Mouse (Mus musculus) MEL (cell line): ENCODE data around the gene Disp3. TPM values are rescaled to one million over a fixed set of nuclear protein-coding genes. Genes with fewer than 3 reads are reported as not detected.

Experiments
- DNase-seq: peaks from one replicate; pipeline ENCODE4 v3.0.0; 2011; ENCODE audit warnings: low read depth, low spot score
- H3K27ac ChIP-seq: 2 replicates; pipeline ENCODE4 v1.5.1; 2012; ENCODE audit warnings: low read depth, mild to moderate bottlenecking, control low read depth, low read length, moderate library complexity; ENCODE audit not compliant: control insufficient read depth
- H3K27me3 ChIP-seq, 2 experiments: fragments of 150-350 bp in 1 of 2; sonication (generic) in 1 of 2; 2 replicates each; pipeline ENCODE4 v1.6.1; 2012; ENCODE audit warnings: low read length in 2 of 2, mild to moderate bottlenecking in 2 of 2, improper control_type of control experiment in 1 of 2, moderate library complexity in 1 of 2; ENCODE audit not compliant: insufficient read depth in 2 of 2, control insufficient read depth in 1 of 2
- H3K36me3 ChIP-seq, 2 experiments: 2 replicates each; pipeline ENCODE4 v1.6.1; 2012 to 2014; ENCODE audit warnings: low read length in 2 of 2, improper control_type of control experiment in 1 of 2, inconsistent platforms in 1 of 2, mild to moderate bottlenecking in 1 of 2; ENCODE audit not compliant: insufficient read depth in 2 of 2, control insufficient read depth in 1 of 2
- H3K4me1 ChIP-seq, 2 experiments: fragments of 150-350 bp in 1 of 2; sonication (generic) in 1 of 2; 2 replicates each; pipeline ENCODE4 v1.6.1; 2012; ENCODE audit warnings: low read length in 2 of 2, improper control_type of control experiment in 1 of 2, mild to moderate bottlenecking in 1 of 2; ENCODE audit not compliant: insufficient read depth in 2 of 2, control insufficient read depth in 1 of 2
- H3K4me3 ChIP-seq, 2 experiments: fragments of 150-350 bp in 1 of 2; sonication (generic) in 1 of 2; 2 replicates each; pipeline ENCODE4 v1.5.1; 2012; ENCODE audit warnings: low read depth in 2 of 2, low read length in 2 of 2, mild to moderate bottlenecking in 2 of 2, moderate library complexity in 2 of 2, control low read depth in 1 of 2, improper control_type of control experiment in 1 of 2; ENCODE audit not compliant: control insufficient read depth in 1 of 2, insufficient read depth in 1 of 2
- H3K79me2 ChIP-seq: 2 replicates; pipeline ENCODE4 v1.6.1; 2012; ENCODE audit warnings: mild to moderate bottlenecking, low read length, moderate library complexity; ENCODE audit not compliant: control insufficient read depth, poor library complexity, insufficient read depth
- H3K9ac ChIP-seq: 2 replicates; pipeline ENCODE4 v1.6.1; 2012; ENCODE audit warnings: low read depth, mild to moderate bottlenecking, control low read depth, low read length, moderate library complexity; ENCODE audit not compliant: control insufficient read depth, poor library complexity, severe bottlenecking
- H3K9me3 ChIP-seq: fragments of 150-350 bp; sonication (generic); replicated peaks from 2 replicates; pipeline ENCODE4 v1.6.1; 2012; ENCODE audit warnings: mild to moderate bottlenecking, low read length, improper control_type of control experiment, moderate library complexity; ENCODE audit not compliant: insufficient read depth
- BHLHE40 ChIP-seq: IDR thresholded peaks from 2 replicates; pipeline ENCODE4 v1.6.1; 2012; ENCODE audit warnings: low read depth, mild to moderate bottlenecking, inconsistent platforms, low read length, improper control_type of control experiment, borderline replicate concordance
- CHD2 ChIP-seq: IDR thresholded peaks from 2 replicates; pipeline ENCODE4 v1.6.1; 2011; ENCODE audit warnings: low read length, improper control_type of control experiment
- E2F4 ChIP-seq: IDR thresholded peaks from 2 replicates; pipeline ENCODE4 v1.6.1; 2011; ENCODE audit warnings: low read depth, low read length, improper control_type of control experiment, borderline replicate concordance
- ELF1 ChIP-seq: IDR thresholded peaks from 2 replicates; pipeline ENCODE4 v1.6.1; 2014; ENCODE audit warnings: low read depth, mild to moderate bottlenecking, inconsistent platforms, low read length, improper control_type of control experiment, moderate library complexity
- ETS1 ChIP-seq: IDR thresholded peaks from 2 replicates; pipeline ENCODE4 v1.6.1; 2012; ENCODE audit warnings: low read depth, mild to moderate bottlenecking, inconsistent platforms, low read length, improper control_type of control experiment, moderate library complexity
- HCFC1 ChIP-seq: IDR thresholded peaks from 2 replicates; pipeline ENCODE4 v1.6.1; 2012; ENCODE audit warnings: low read depth, mild to moderate bottlenecking, inconsistent platforms, low read length, improper control_type of control experiment, moderate library complexity
- KAT2A ChIP-seq: conservative IDR thresholded peaks from 2 replicates; pipeline ENCODE4 v1.6.1; 2012; ENCODE audit warnings: low read depth, low read length, improper control_type of control experiment, inconsistent platforms
- MAFK ChIP-seq: IDR thresholded peaks from 2 replicates; pipeline ENCODE4 v1.6.1; 2011; ENCODE audit warnings: low read depth, mild to moderate bottlenecking, low read length, improper control_type of control experiment, borderline replicate concordance
- MAX ChIP-seq: IDR thresholded peaks from 2 replicates; pipeline ENCODE4 v1.6.1; 2011; ENCODE audit warnings: low read length, improper control_type of control experiment
- MAZ ChIP-seq: IDR thresholded peaks from 2 replicates; pipeline ENCODE4 v1.6.1; 2012; ENCODE audit warnings: low read depth, mild to moderate bottlenecking, inconsistent platforms, low read length, improper control_type of control experiment
- MXI1 ChIP-seq: IDR thresholded peaks from 2 replicates; pipeline ENCODE4 v1.6.1; 2011; ENCODE audit warnings: mild to moderate bottlenecking, low read depth, low read length, improper control_type of control experiment
- MYC ChIP-seq: IDR thresholded peaks from 2 replicates; pipeline ENCODE4 v1.6.1; 2011; ENCODE audit warnings: low read depth, mild to moderate bottlenecking, low read length, improper control_type of control experiment, moderate library complexity
- NELFE ChIP-seq: IDR thresholded peaks from 2 replicates; pipeline ENCODE4 v1.6.1; 2011; ENCODE audit warnings: low read depth, low read length, improper control_type of control experiment
- POLR2A ChIP-seq, 2 experiments: IDR thresholded peaks; 2 replicates each; pipeline ENCODE4 v1.6.1; 2011 to 2012; ENCODE audit warnings: low read length in 2 of 2, mild to moderate bottlenecking in 2 of 2, control low read depth in 1 of 2, improper control_type of control experiment in 1 of 2, low read depth in 1 of 2, moderate library complexity in 1 of 2; ENCODE audit not compliant: control insufficient read depth in 1 of 2, insufficient read depth in 1 of 2, poor library complexity in 1 of 2
- POLR2AphosphoS2 ChIP-seq: IDR thresholded peaks from 2 replicates; pipeline ENCODE4 v1.6.1; 2011; ENCODE audit warnings: low read length, improper control_type of control experiment
- RCOR1 ChIP-seq: IDR thresholded peaks from 2 replicates; pipeline ENCODE4 v1.6.1; 2012; ENCODE audit warnings: low read depth, mild to moderate bottlenecking, inconsistent platforms, low read length, improper control_type of control experiment
- TAL1 ChIP-seq: IDR thresholded peaks from 2 replicates; pipeline ENCODE4 v1.6.1; 2012; ENCODE audit warnings: mild to moderate bottlenecking, inconsistent platforms, low read length, moderate library complexity, mixed read lengths
- TBP ChIP-seq: IDR thresholded peaks from 2 replicates; pipeline ENCODE4 v1.8.0; 2011; ENCODE audit warnings: low read depth, low read length, improper control_type of control experiment
- TCF12 ChIP-seq: IDR thresholded peaks from 2 replicates; pipeline ENCODE4 v1.6.1; 2014; ENCODE audit warnings: low read depth, mild to moderate bottlenecking, inconsistent platforms, low read length, improper control_type of control experiment, moderate library complexity
- UBTF ChIP-seq: IDR thresholded peaks from 2 replicates; pipeline ENCODE4 v1.6.1; 2012; ENCODE audit warnings: low read depth, mild to moderate bottlenecking, inconsistent platforms, low read length, improper control_type of control experiment, moderate library complexity, borderline replicate concordance; ENCODE audit not compliant: insufficient read depth
- USF2 ChIP-seq, 2 experiments: IDR thresholded peaks; 2 replicates each; pipeline ENCODE4 v1.6.1; 2011 to 2012; ENCODE audit warnings: improper control_type of control experiment in 2 of 2, low read length in 2 of 2, borderline replicate concordance in 1 of 2, inconsistent platforms in 1 of 2, low read depth in 1 of 2, mild to moderate bottlenecking in 1 of 2; ENCODE audit not compliant: insufficient read depth in 1 of 2
- ZC3H11A ChIP-seq: IDR thresholded peaks from 2 replicates; pipeline ENCODE4 v1.6.1; 2012; ENCODE audit warnings: low read depth, mild to moderate bottlenecking, inconsistent platforms, low read length, improper control_type of control experiment
- ZMIZ1 ChIP-seq: IDR thresholded peaks from 2 replicates; pipeline ENCODE4 v1.6.1; 2012; ENCODE audit warnings: low read depth, mild to moderate bottlenecking, inconsistent platforms, low read length, improper control_type of control experiment, moderate library complexity
- ZNF384 ChIP-seq: IDR thresholded peaks from 2 replicates; pipeline ENCODE4 v1.6.1; 2012; ENCODE audit warnings: low read depth, mild to moderate bottlenecking, inconsistent platforms, low read length, improper control_type of control experiment
- polyA plus RNA-seq, 2 experiments: library from polyadenylated mRNA; stranded (reverse) in 1 of 2; unstranded in 1 of 2; fragments of >175 nt in 1 of 2; fragments of >200 nt in 1 of 2; gene quantifications; 2 replicates each; pipeline versions ENCODE4 v1.2.1 to v1.2.4; 2012; ENCODE audit warnings: low replicate concordance in 2 of 2, low read depth in 1 of 2; ENCODE audit not compliant: insufficient read length in 2 of 2, insufficient read depth in 1 of 2, missing spikeins in 1 of 2
- total RNA-seq: library from RNA; depleted of rRNA; stranded (reverse); fragments of 300-350 nt; gene quantifications from 2 replicates; pipeline ENCODE4 v1.2.3, GENCODE M21; 2012

The Disp3 gene
- total and polyA plus RNA-seq, 3 experiments: not detected

DNA sequence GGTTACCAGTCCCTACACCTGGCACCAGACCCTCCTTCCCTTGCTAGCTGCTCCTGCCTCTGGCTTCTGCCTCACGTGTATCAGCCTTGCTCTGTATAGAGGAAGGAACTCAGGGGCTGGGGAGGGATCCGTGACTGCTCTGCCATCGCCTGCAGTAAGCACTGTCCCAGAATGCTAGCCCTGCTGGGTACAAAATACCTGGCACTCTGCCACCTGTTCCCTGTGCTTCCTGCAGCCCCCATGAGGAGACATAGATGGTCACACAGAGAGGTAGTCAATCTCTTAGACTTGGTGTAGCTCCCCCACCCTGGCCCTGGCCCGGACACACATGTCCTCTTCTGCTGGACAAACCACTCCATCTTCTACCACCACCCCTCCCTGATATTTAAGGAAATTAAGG lies 22.4 kb upstream of the Disp3 start:
- Histone ChIP-seq H3K4me3 (no peak overlapping the region), H3K36me3 (no peaks in the 10 kb centered on the region), H3K79me2 (no peaks in the 10 kb centered on the region), H3K27ac (no peak overlapping the region), H3K9ac (no peak overlapping the region), H3K4me1 (no peaks in the 10 kb centered on the region), H3K9me3 (no peaks in the 10 kb centered on the region), H3K27me3 (no peaks in the 10 kb centered on the region)
- no peak for TF ChIP-seq KAT2A
- no peak for TF ChIP-seq TBP
- no peak for TF ChIP-seq E2F4
- TF ChIP-seq HCFC1: no peak
- TF ChIP-seq MXI1: no peak
- TF ChIP-seq USF2 (IDR thresholded peaks at IDR 0.05; ENCODE audit: borderline replicate concordance in 1 of 2, insufficient read depth in 1 of 2, low read depth in 1 of 2, low read length in 2 of 2): no peak
- no peak for TF ChIP-seq ELF1
- no peak for TF ChIP-seq RCOR1
- no peak for TF ChIP-seq TAL1
- TF ChIP-seq CHD2: no peak
- TF ChIP-seq POLR2A (IDR thresholded peaks at IDR 0.05; ENCODE audit: control insufficient read depth in 1 of 2, insufficient read depth in 1 of 2, low read depth in 1 of 2, low read length in 2 of 2, poor library complexity in 1 of 2): no peak
- TF ChIP-seq MAFK: no peak
- no peak for TF ChIP-seq ZNF384
- TF ChIP-seq MAZ: no peak
- TF ChIP-seq MYC: no peak
- TF ChIP-seq UBTF: no peak
- no peak for TF ChIP-seq BHLHE40
- no peak for TF ChIP-seq TCF12
- TF ChIP-seq MAX: no peak
- DNase-seq: no peak

- DNase-seq: no peak
- no peak overlapping the region for H3K27ac ChIP-seq
- no peaks in the 10 kb centered on the region for H3K79me2 ChIP-seq
- H3K4me3 ChIP-seq: no peak overlapping the region
- H3K36me3 ChIP-seq: no peaks in the 10 kb centered on the region
- no peaks in the 10 kb centered on the region for H3K27me3 ChIP-seq
- H3K4me1 ChIP-seq: no peaks in the 10 kb centered on the region
- H3K9ac ChIP-seq: no peak overlapping the region
- no peaks in the 10 kb centered on the region for H3K9me3 ChIP-seq
- TF ChIP-seq NELFE (no peak), MAX (no peak), ZMIZ1 (no peak), POLR2AphosphoS2 (no peak), ZC3H11A (no peak), TCF12 (no peak), MXI1 (no peak), ETS1 (no peak)
These were observed 18.8 kb upstream of the Disp3 start for GRCm38 (mm10) chr4:148306406-148307083.
